Mouse (Mus musculus): ENCODE data around the gene Omt2b.
"Not testable (repeated sequence)": the region's sequence is repeated elsewhere in the genome, so short reads cannot be mapped to it uniquely, and the experiment has no call there.

- TF ChIP-seq HCFC1 (IDR thresholded peaks at IDR 0.05; ENCODE audit: borderline replicate concordance, insufficient read depth, low read length); ZC3H11A (IDR thresholded peaks at IDR 0.05; ENCODE audit: borderline replicate concordance, low read depth, low read length); MAFK (IDR thresholded peaks at IDR 0.05; ENCODE audit: insufficient read depth, low read depth, low read length); CHD2 (IDR thresholded peaks at IDR 0.05; ENCODE audit: low read depth, low read length); ZNF384 (IDR thresholded peaks at IDR 0.05; ENCODE audit: low read depth, low read length): not testable (repeated sequence)
Observed at GRCm38 (mm10) chr9:78293683-78294082, 33.7 kb upstream of the Omt2b start.
